ENCODE assay signal across 9 mouse cellular contexts in genomic region chr11:78837989-78838388, GRCm38 (mm10). TPM values are rescaled to one million over a fixed set of nuclear protein-coding genes. Genes with fewer than 3 reads are reported as not detected.
A peak's percentile ranks its signal among the peaks of the same experiment; 100 is the strongest.
DNase-seq lines count a peak whose midpoint lies in the region; ATAC-seq and TF ChIP-seq lines count a peak whose summit lies in the region.
"Had no signal": no experiment of that assay in that cellular context is flagged by ENCODE, and none has a peak within 500 bp of the region (broad histone marks: within the 10 kb centered on the region; RNA-seq: fewer than 3 reads in every experiment).

No protein-coding gene starts in this region.

- 0 out of 2 replicates have a peak, but pooled peaks cover 2% of the 10 kb centered on the region for H3K4me1 ChIP-seq in kidney, embryonic 14.5 days (ENCODE audit: control insufficient read depth, insufficient read depth, low read length)
- H3K4me1 ChIP-seq in MEL (ENCODE audit: control insufficient read depth in 1 of 2, insufficient read depth in 2 of 2, low read length in 2 of 2) = peaks cover 13 to 30% of the 10 kb centered on the region in 2 experiments
- no peaks in the 10 kb centered on the region for H3K4me1 ChIP-seq in lung, adult 2 months (ENCODE audit: control insufficient read depth, insufficient read depth, low read length)
- H3K4me1 ChIP-seq in small intestine, adult 2 months (ENCODE audit: control insufficient read depth, insufficient read depth, insufficient read length, low read length) = peaks cover 6% of the 10 kb centered on the region; the same call in 1 of the 2 replicates

- H3K79me2 ChIP-seq in MEL (ENCODE audit: control insufficient read depth, insufficient read depth, low read length, poor library complexity) = no peaks in the 10 kb centered on the region

- DNase-seq in kidney, adult 18-20 months = peak; percentile 75
- DNase-seq in MEL (ENCODE audit: low read depth, low spot score) = peak; percentile 83
- DNase-seq in cerebellum, adult 11-12 months = peak; percentile 40
- DNase-seq in gastrocnemius, postnatal 36 days = peak; percentile 29 to 57
- DNase-seq in lung, adult 2 months = peak; percentile 65

- no peak for TF ChIP-seq EP300 in MEL (IDR thresholded peaks at IDR 0.05; ENCODE audit: low read depth in 1 of 2, low read length in 2 of 2)

- WGBS in kidney, embryonic 14.5 days = 10% methylated on average over 11 of the region's 11 CpGs
- 16% methylated on average over 11 of the region's 11 CpGs for WGBS in lung, adult 2 months
- WGBS in small intestine, adult 2 months = 12% methylated on average over 11 of the region's 11 CpGs

- no peak overlapping the region for H3K27ac ChIP-seq in kidney, embryonic 14.5 days (ENCODE audit: low read depth, low read length)
- no peak overlapping the region for H3K27ac ChIP-seq in MEL (ENCODE audit: control insufficient read depth, low read depth, low read length)
- no peak overlapping the region for H3K27ac ChIP-seq in small intestine, adult 2 months (ENCODE audit: insufficient read depth, low read depth, low read length)

- TF ChIP-seq POLR2A in MEL (IDR thresholded peaks at IDR 0.05; ENCODE audit: control insufficient read depth in 1 of 2, insufficient read depth in 1 of 2, low read depth in 1 of 2, low read length in 2 of 2, poor library complexity in 1 of 2) = peak in 1 of 2 experiments; percentile 30; a peak in 1 of 4 replicates
- no peak for TF ChIP-seq POLR2A in lung, adult 2 months (IDR thresholded peaks at IDR 0.05; ENCODE audit: borderline replicate concordance, extremely low read depth, low read depth, low read length)
- TF ChIP-seq POLR2A in small intestine, adult 2 months (IDR thresholded peaks at IDR 0.05; ENCODE audit: low read depth, low read length) = no peak

- H3K9me3 ChIP-seq in kidney, embryonic 14.5 days (ENCODE audit: control insufficient read depth, low read length) = no peaks in the 10 kb centered on the region
- no peaks in the 10 kb centered on the region for H3K9me3 ChIP-seq in MEL (replicated peaks; ENCODE audit: insufficient read depth, low read length)

- intact Hi-C loops in gastrocnemius, postnatal 36 days (cut with DNase I) = no loop called here

- H3K27me3 ChIP-seq in kidney, embryonic 14.5 days (ENCODE audit: control insufficient read depth, insufficient read depth, low read length) = no peaks in the 10 kb centered on the region
- no peaks in the 10 kb centered on the region for H3K27me3 ChIP-seq in MEL (ENCODE audit: control insufficient read depth in 1 of 2, insufficient read depth in 2 of 2, low read length in 2 of 2)
- no peaks in the 10 kb centered on the region for H3K27me3 ChIP-seq in small intestine, adult 2 months (ENCODE audit: control insufficient read depth, insufficient read depth, low read length)

- H3K9ac ChIP-seq in kidney, embryonic 14.5 days (ENCODE audit: low read depth, low read length) = no peak overlapping the region
- no peak overlapping the region for H3K9ac ChIP-seq in MEL (ENCODE audit: control insufficient read depth, low read depth, low read length, poor library complexity, severe bottlenecking)

- peak; percentile 85 for TF ChIP-seq RAD21 in MEL (IDR thresholded peaks at IDR 0.05; ENCODE audit: low read depth, low read length)

- peak; percentile 87 to 99 (median 90) for TF ChIP-seq CTCF in MEL (IDR thresholded peaks at IDR 0.05 in 2 of 3, conservative IDR thresholded peaks at IDR 0.05 in 1 of 3; ENCODE audit: control insufficient read depth in 1 of 3, insufficient read depth in 1 of 3, low read depth in 2 of 3, low read length in 3 of 3, poor library complexity in 1 of 3, severe bottlenecking in 1 of 3)
- peak; percentile 84 for TF ChIP-seq CTCF in lung, adult 2 months (IDR thresholded peaks at IDR 0.05; ENCODE audit: insufficient read depth, low read length)
- peak; percentile 90 for TF ChIP-seq CTCF in small intestine, adult 2 months (IDR thresholded peaks at IDR 0.05; ENCODE audit: extremely low read depth, insufficient read length, insufficient replicate concordance, low read depth, low read length)

- no peak overlapping the region for H3K4me3 ChIP-seq in kidney, embryonic 14.5 days (ENCODE audit: low read length)
- no peak overlapping the region for H3K4me3 ChIP-seq in MEL (ENCODE audit: control insufficient read depth in 1 of 2, insufficient read depth in 1 of 2, low read depth in 2 of 2, low read length in 2 of 2)
- no peak overlapping the region for H3K4me3 ChIP-seq in lung, adult 2 months (replicated peaks; ENCODE audit: extremely low read depth, low read depth, low read length)
- H3K4me3 ChIP-seq in small intestine, adult 2 months (ENCODE audit: low read depth, low read length) = no peak overlapping the region
- H3K4me3 ChIP-seq: erythroblast, embryonic 14.5 days had no signal

- H3K36me3 ChIP-seq in kidney, embryonic 14.5 days (ENCODE audit: control insufficient read depth, insufficient read depth, low read length) = 0 out of 2 replicates have a peak, but pooled peaks cover 2% of the 10 kb centered on the region
- H3K36me3 ChIP-seq in MEL (ENCODE audit: control insufficient read depth in 1 of 2, insufficient read depth in 2 of 2, low read length in 2 of 2) = peaks cover 0 to 23% of the 10 kb centered on the region in 2 experiments; a peak in 2 of 4 replicates
- peaks cover 5% of the 10 kb centered on the region; the same call in 1 of the 2 replicates for H3K36me3 ChIP-seq in small intestine, adult 2 months (ENCODE audit: control insufficient read depth, insufficient read depth, low read length)

- no peak overlapping the region for H3K4me2 ChIP-seq in kidney, embryonic 14.5 days (replicated peaks; ENCODE audit: low read depth, low read length)

- ATAC-seq in kidney, embryonic 14.5 days (ENCODE audit: low FRiP score, low TSS enrichment) = no peak
- no peak for ATAC-seq in granulocyte monocyte progenitor cell, adult 5-6 weeks (replicated peaks; ENCODE audit: poor library complexity, severe bottlenecking)

TF ChIP-seq in MEL, 35 proteins besides CTCF, POLR2A, EP300 and RAD21 (continues in another document):
- TF ChIP-seq MXI1 (IDR thresholded peaks at IDR 0.05; ENCODE audit: low read depth, low read length) = peak; percentile 28; the same call in 1 of the 2 replicates
- no peak for TF ChIP-seq ZNF384 (IDR thresholded peaks at IDR 0.05; ENCODE audit: low read depth, low read length)
- no peak for TF ChIP-seq USF1 (IDR thresholded peaks at IDR 0.05; ENCODE audit: low read depth, low read length)
- no peak for TF ChIP-seq NRF1 (IDR thresholded peaks at IDR 0.05; ENCODE audit: insufficient read depth, low read depth, low read length, poor library complexity, severe bottlenecking)
- TF ChIP-seq MYC (IDR thresholded peaks at IDR 0.05; ENCODE audit: low read depth, low read length) = 0 out of 2 replicates have a peak, but pooled peaks have one; percentile 32
- TF ChIP-seq UBTF (IDR thresholded peaks at IDR 0.05; ENCODE audit: borderline replicate concordance, insufficient read depth, low read depth, low read length) = no peak
- TF ChIP-seq ZKSCAN1 (IDR thresholded peaks at IDR 0.05; ENCODE audit: low read depth, low read length) = no peak
- no peak for TF ChIP-seq TBP (IDR thresholded peaks at IDR 0.05; ENCODE audit: low read depth, low read length)
- TF ChIP-seq MAZ (IDR thresholded peaks at IDR 0.05; ENCODE audit: low read depth, low read length) = 0 out of 2 replicates have a peak, but pooled peaks have one; percentile 9
- no peak for TF ChIP-seq GABPA (IDR thresholded peaks at IDR 0.05; ENCODE audit: low read depth, low read length)
- TF ChIP-seq USF2 (IDR thresholded peaks at IDR 0.05; ENCODE audit: borderline replicate concordance in 1 of 2, insufficient read depth in 1 of 2, low read depth in 1 of 2, low read length in 2 of 2) = no peak
- peak; percentile 81 for TF ChIP-seq ZC3H11A (IDR thresholded peaks at IDR 0.05; ENCODE audit: low read depth, low read length)
- TF ChIP-seq POLR2AphosphoS2 (IDR thresholded peaks at IDR 0.05; ENCODE audit: low read length) = peak; percentile 53; the same call in 1 of the 2 replicates
- TF ChIP-seq MEF2A (IDR thresholded peaks at IDR 0.05; ENCODE audit: extremely low read depth, insufficient replicate concordance, low read depth, low read length, poor library complexity, severe bottlenecking) = no peak
- TF ChIP-seq POLR2AphosphoS5 (IDR thresholded peaks at IDR 0.05; ENCODE audit: borderline replicate concordance, low read depth, low read length) = no peak
- peak; percentile 60; the same call in 1 of the 2 replicates for TF ChIP-seq E2F4 (IDR thresholded peaks at IDR 0.05; ENCODE audit: borderline replicate concordance, low read depth, low read length)
- TF ChIP-seq ZMIZ1 (IDR thresholded peaks at IDR 0.05; ENCODE audit: low read depth, low read length) = no peak
- peak; percentile 29; the same call in 1 of the 2 replicates for TF ChIP-seq MAX (IDR thresholded peaks at IDR 0.05; ENCODE audit: low read length)
- peak; percentile 27; the same call in 1 of the 2 replicates for TF ChIP-seq HCFC1 (IDR thresholded peaks at IDR 0.05; ENCODE audit: low read depth, low read length)
- TF ChIP-seq CHD2 (IDR thresholded peaks at IDR 0.05; ENCODE audit: low read length) = no peak
- 0 out of 2 replicates have a peak, but pooled peaks have one; percentile 52 for TF ChIP-seq JUND (IDR thresholded peaks at IDR 0.05; ENCODE audit: low read depth, low read length)
- peak; percentile 80 for TF ChIP-seq SMC3 (IDR thresholded peaks at IDR 0.05; ENCODE audit: low read depth, low read length)
- TF ChIP-seq NELFE (IDR thresholded peaks at IDR 0.05; ENCODE audit: low read depth, low read length) = peak; percentile 29; the same call in 1 of the 2 replicates
- no peak for TF ChIP-seq ETS1 (IDR thresholded peaks at IDR 0.05; ENCODE audit: low read depth, low read length)
- no peak for TF ChIP-seq KAT2A (conservative IDR thresholded peaks at IDR 0.05; ENCODE audit: low read depth, low read length)
- no peak for TF ChIP-seq TAL1 (IDR thresholded peaks at IDR 0.05; ENCODE audit: low read length)
- peak; percentile 50 for TF ChIP-seq BHLHE40 (IDR thresholded peaks at IDR 0.05; ENCODE audit: borderline replicate concordance, low read depth, low read length)
- TF ChIP-seq MYB (IDR thresholded peaks at IDR 0.05; ENCODE audit: low read depth, low read length) = no peak

RNA-seq across cellular contexts. Expression of gene Lyrm9, which starts 11.6 kb away (rescaled TPM):
- 23.3 and 25.5 TPM in 2 replicates for polyA plus RNA-seq in kidney, embryonic 14.5 days (2014; fragmentation: Nextera tagmentation; extraction: Ambion mirVana)
- 31.6 and 37.5 TPM in 2 replicates for total RNA-seq in MEL (2012; rRNA removed)
- polyA plus RNA-seq in MEL (2012; ENCODE audit: insufficient read depth in 1 of 2, insufficient read length in 2 of 2, low read depth in 1 of 2, low replicate concordance in 2 of 2, missing spikeins in 1 of 2) = 10 to 100 TPM in 1 of 2 experiments, not detected in 1; 48.6 TPM
- 10 to 100 TPM in 1 of 2 experiments, 1 to 10 TPM in 1; 10.0 to 13.8 TPM for total RNA-seq in gastrocnemius, postnatal 36 days (2021)
- 7.6 and 15.3 TPM in 2 replicates for polyA plus RNA-seq in lung, adult 2 months (2012; rRNA removed)
- 11.4 and 14.0 TPM in 2 replicates for polyA plus RNA-seq in small intestine, adult 2 months (2012; rRNA removed)
- 14.3 and 16.8 TPM in 2 replicates for total RNA-seq in granulocyte monocyte progenitor cell, adult 5-6 weeks (2014; fragmentation: Nextera tagmentation)
- 45.2 and 102 TPM in 2 replicates for total RNA-seq in granulocyte monocyte progenitor cell, adult 5-6 weeks (2017)
